Mouse (Mus musculus): ENCODE data around the gene Srrt.

DNA sequence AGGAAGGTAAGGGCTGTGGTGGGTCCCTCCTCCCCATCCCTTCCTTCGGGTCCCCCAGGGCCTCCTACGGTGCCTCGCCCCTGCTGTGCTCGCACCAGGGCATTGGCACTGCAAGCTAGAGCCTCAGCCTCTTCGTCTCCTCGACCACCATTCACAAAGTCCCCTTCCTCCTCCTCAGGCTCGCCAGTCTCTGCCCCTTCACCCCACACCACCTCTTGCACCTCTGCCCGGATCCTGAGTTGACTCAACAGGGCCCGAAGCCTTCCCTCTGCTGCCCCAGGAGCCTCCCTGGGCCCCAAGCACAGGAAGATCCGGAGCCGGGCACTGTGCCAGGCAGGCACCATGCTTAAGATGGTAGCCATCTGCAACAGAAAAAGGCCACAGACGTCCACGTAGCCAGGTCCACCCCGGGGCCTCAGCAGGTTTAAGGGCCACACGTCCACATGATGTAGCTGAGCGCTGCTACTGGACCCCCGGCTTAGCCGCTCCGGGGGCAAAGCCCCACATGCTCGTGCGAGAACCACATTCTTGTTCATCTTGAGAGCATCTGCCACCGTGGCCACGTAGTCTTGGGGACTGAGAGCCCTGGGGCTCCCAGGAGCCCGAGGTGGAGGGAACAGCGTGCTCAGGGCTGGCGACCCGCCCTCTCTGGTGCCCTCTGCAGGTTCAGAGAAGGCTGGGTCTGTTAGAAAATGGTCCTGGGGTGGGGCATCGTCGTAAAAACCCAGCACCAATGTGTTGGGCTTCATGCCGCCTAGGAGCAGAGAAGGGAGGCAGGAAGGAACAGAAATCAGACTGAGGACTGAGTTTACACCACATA is 7.8 kb upstream of the Srrt start:
- no peak for TF ChIP-seq POLR2A (IDR thresholded peaks at IDR 0.05; ENCODE audit: low read depth, low read length)
- no peak for TF ChIP-seq CTCF (IDR thresholded peaks at IDR 0.05; ENCODE audit: borderline replicate concordance, insufficient read depth, low read length)
